Mouse (Mus musculus) heart, postnatal 0 days (tissue): Measurements from ENCODE around the gene Mob3b.

Experiments used
- CTCF ChIP-seq: IDR thresholded peaks from 2 replicates; pipeline ENCODE4 v1.5.1; 2016; ENCODE audit warnings: antibody characterized with exemption, control low read depth, low read depth
- EP300 ChIP-seq: IDR thresholded peaks from 2 replicates; pipeline ENCODE4 v1.6.1; 2016; ENCODE audit warnings: antibody characterized with exemption, low read depth

DNA sequence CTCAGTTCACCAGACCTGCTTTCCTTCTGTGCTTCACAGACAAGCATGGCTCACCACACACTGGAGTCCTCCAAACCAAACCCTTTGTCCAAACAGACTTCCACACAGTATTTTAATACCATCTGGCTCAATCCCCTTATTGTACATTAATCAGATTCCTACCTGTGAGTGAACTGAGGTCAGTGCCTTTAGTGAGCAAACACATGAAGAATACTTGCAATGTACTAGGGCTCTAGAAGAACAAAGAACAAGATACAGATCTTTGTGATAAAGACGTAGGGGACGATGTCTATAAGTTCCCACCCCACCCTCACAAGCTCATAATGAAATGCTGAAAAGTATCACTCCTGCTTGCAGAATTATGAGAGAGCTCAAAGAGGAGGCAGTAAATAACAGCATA, 38.4 kb downstream of the Mob3b start:
- TF ChIP-seq CTCF (no peak), EP300 (no peak)
